Mouse (Mus musculus): ENCODE data around the gene Gm19345.

The Gm19345 gene

GRCm38 (mm10) chr7:19871137-19871621, 19.4 kb downstream of the Gm19345 start:
- DNase-seq (ENCODE audit: extremely low spot score, low read depth, low spot score), result no peak

- DNase-seq (ENCODE audit: extremely low spot score, low read depth, low spot score), result no peak
Observed at GRCm38 (mm10) chr7:19871943-19872601, 20.3 kb downstream of the Gm19345 start.

- peak; percentile 16 for DNase-seq (ENCODE audit: extremely low spot score, low read depth, low spot score)
Observed at GRCm38 (mm10) chr7:19875948-19876682, 24.3 kb downstream of the Gm19345 start.

DNA sequence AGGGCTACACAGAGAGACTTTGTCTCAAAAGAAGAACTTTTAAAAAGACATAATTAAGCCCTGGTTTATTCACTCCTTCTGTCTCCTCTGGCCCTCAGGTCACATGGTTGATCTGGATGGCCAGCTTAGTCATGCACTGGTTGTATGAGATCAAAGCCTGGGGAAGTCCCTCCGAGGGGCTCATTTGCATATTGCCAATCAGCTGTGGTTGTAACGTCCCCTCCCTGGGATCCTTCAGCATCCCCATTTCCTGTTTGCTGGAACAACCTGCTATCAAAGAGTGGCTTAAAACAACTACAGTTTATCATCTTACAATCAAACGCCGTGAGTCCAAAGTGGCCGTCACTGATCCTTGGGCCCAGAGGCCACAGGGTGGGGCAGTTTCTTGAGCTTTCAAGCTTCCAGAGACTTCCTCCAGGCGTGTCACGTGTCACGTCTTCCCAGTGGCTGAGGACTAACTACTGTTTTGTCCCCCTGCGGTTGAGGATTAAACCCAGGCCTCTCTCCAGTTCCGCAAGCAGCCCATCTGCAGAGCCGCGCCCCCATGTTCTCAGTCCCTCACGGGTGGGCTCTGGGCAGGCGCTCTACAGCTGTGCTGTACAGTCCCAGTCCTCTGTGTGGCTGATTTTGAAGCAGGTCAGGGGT, 25.1 kb downstream of the Gm19345 start:
- DNase-seq (ENCODE audit: extremely low spot score, low read depth, low spot score), result no peak

DNA sequence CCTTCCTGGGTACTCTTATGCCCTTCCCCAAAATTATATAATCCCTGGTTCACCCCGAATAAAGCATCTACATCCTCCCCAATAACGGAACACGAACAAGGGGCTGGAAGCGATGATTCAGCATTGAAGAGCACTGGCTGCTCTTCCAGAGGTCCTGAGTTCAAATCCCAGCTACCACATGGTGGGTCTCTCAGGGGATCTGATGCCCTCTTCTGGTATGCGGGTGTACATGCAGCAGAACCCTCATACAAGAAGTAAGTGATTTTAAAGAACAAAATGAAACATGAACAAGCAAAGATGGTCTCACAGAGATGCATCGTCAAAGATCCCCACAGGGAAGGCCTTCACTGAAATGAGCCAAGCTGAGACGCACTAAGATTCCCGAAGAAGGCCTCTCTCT, 29.0 kb downstream of the Gm19345 start:
- no peak for DNase-seq (ENCODE audit: extremely low spot score, low read depth, low spot score)

- no peak for DNase-seq (ENCODE audit: extremely low spot score, low read depth, low spot score)
Observed at GRCm38 (mm10) chr7:19887849-19888248, 36.0 kb downstream of the Gm19345 start, which contains the start of gene Ceacam19. Gene Ceacam19 (minus strand): TSS chr7:19887965.

- no peak for DNase-seq (ENCODE audit: extremely low spot score, low read depth, low spot score)
Observed at GRCm38 (mm10) chr7:19889881-19890280, 38.1 kb downstream of the Gm19345 start.

Measured in hindlimb bud, embryonic 11.5 days (tissue).